Mouse (Mus musculus): ENCODE data around the gene Lgalsl.

Lgalsl gene

DNA sequence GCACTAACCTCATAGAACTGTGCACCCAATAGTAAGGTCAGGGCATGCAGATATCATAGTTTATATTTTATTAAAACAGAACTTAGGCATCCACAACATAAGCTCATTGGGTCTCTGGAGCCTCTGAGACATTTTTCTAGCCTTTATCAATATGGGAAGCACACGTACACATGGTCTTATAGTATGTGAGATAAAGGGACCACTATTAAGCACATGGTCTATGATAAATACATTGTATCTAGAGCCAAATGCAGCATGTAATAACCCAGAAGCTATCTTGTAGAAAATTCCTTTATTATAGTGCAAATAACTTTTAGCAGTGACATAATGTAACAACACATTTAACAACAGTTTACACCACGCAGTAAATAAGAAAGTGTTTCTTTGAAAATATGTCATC, 7.6 kb downstream of the Lgalsl start:
- no peak for DNase-seq

DNA sequence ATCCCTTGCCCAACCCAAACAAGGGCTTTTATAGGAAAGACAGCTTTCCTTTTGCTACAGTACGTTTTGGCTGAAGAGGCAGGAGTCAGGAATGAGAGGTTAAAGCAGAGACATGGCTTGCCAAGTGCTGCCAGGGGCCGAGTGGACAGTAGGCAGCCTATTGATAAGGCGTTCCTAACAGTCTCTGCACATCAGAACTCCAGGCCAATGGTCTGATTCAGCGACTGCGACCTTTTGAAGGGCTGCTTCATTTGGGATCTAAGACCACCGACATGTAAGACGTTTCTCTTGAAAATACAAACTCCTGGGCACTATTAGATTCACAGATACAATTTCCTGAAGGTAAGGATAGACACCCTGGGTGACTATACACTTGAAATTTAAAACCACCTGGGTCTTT, 9.5 kb downstream of the Lgalsl start:
- no peak for DNase-seq

DNA sequence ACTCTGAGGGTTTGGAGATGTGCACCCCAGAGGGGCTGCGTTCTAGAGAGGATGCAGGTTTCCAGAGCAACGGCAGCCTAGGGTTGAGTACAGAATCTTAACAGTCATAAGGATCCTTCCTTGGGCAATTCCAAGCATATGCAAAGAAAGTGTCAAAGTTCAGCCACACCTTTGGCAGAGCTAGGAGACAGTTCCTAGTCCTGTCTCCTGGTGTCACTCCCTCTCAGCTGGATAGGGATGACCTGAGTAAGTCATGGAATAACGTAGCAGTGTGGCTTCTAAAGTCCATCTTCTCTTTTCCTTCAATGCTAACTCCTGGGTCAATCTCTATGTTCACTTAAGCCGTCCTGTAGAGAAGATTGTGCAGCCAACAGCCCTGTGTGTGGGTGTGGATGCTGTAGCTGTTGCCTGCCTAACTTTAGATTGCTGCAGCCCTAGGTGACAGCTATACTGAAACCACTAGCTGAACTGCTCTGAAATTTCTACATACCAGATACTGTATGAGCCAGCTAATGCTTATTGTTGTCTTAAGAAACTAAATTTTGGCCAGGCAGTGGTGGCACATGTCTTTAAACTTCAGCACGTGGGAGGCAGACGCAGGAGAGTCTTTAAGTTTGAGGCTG, 16.8 kb downstream of the Lgalsl start:
- DNase-seq: no peak

DNA sequence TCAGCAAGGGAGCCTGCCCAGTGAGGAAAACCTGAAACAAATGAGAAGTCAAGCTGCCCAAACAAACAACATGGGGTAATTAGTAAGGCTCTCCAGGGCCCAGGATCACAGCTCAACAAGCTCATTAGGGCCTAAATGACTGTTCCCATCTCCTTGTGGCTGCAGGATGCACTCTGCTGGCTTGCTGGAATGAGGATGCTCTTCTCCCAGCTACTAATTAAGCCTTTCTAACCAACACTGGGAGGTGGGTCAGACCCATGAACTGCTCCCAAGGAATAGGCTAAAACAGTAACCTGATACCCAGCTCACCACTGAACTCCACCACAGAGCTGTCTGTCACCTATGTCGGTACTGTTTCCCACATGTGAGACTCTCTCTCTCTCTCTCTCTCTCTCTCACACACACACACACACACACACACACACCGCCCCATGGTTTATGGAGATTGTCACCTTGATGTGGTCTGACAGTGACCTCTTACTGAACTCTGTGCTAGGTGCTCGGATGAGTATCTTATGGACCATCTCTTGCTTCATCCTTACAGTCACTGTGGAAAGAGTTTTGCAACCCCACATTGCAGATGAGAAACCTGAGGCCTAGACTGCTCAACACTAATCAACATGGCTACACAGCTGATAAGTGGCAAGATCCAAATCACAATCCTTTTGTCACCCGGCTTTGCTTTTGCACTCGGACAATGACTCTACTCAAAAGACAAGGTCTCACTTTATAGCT, 18.5 kb downstream of the Lgalsl start:
- no peak for DNase-seq

DNA sequence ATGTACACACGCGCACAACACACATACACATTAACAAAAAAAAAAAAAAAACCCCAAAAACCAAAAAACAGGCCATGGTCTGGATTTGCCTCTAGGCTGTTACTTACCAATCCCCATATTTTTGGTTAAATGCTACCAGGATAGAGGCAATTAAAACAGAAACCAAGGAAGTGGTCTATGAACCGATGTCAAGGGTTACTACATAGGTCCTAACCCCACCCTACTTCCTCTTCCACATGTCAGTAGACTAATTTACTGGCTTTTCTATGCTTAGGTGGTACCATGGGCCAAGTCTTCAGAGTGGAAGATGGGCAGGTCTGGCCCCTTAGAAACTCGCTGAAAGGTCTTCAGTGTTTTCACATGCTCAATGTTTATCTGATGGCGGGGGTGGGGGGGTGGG, 24.2 kb downstream of the Lgalsl start:
- no peak for DNase-seq

DNA sequence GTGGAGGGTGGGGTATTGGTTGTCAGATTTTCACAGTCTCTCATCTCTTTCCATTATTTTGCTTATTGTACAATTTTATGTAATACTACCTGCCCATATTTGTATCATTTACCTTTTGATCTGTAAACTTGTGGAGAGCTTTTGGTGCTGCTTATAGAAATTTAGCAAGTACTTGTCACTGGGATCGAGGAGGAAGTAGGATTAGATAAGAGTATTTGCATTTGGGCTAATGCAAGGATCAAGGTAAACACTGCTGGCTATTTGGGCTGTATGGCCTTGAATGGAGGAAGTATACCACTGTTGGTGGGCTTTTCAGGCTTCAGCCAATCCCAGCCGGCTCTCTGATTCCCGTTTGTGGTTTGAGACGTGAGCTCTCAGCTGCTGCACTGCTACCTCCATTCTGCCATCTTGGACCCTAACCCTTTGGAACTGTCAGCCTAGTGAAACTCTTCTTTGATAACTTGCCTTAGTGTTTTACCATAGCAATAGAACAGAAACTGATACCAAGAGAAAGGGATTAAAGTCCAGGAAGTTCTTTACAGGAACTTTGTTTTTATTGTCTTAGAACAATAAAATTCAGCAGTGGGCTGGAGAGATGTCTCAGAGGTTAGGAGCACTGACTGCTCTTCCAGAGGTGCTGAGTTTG, 25.1 kb downstream of the Lgalsl start:
- DNase-seq: no peak

DNA sequence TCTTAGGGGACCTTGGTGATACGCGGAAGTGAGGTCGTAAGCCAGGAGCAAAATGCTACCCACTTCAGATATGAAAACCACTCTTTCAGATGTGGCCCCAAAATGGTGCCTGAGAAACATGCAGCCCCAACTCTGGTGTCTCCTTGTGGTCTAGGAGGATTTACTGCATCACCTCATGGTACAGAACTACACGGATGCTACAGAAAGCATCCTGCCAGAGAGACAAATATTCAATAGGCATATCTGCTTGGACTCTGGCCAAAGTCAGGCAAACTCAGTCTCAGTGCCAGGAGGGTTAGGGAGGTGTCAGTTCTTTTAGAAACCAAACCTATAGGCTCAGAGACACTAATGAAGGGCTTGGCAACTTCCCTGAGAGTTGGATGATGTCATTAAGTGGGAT, 26.4 kb downstream of the Lgalsl start:
- DNase-seq: no peak

DNA sequence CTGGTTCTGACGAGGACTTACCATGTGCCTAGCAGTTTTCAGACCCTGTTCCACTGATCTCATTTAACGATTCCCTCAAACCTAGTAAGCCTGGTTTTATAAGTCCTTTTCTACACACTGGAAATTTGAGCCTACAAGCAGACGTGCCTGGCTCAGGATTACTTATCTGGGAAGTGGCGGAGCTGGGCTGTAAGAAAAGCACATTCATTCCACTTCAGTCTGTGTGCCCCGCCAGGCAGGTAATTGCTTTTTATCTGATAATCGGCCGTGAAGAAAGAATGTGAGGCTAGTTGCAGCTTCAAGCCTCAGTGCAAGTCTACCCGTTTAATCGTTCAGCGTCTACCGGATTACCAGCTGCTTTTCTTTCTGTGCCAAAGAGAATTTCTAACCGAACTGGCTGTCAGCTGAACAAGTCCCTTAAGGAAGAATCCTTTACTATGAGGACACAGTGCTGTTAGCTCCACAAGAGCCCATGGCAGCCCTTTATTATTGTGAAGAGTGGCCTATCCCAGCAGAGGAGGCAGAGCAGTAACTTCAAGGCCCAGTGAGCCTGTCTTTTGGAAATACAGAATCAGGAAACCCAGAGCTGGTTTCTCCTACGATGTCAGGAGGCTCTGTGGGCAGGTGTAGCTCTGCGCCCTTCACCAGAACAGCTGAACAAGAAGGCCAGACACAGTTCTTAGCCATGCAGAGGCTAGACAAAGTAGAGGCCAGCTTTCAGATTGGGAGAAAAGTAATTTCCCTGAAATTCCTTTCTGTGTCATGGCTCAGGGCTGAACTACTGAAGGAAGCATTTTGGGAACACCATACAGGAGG, 30.4 kb downstream of the Lgalsl start:
- DNase-seq: peak; percentile 60

DNA sequence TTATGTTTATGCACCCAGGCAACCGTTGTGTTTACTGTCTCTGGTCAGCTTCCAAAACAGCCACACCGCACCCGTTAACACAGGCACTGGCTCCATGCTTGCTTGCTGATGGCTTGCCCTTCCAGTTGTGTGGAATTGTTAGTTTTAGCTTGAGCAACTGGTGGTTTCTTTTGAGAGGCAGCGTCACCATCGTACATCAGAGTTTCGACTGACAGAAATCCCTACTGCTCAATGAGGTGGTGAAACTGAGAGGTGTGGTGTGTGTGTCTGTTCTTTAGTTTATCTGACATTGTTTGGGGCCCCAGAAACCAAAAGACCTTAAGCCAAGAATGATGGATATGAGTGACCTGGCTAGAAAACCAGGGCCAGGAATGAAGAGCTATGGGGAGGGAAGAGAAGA, 33.0 kb downstream of the Lgalsl start:
- no peak for DNase-seq

DNA sequence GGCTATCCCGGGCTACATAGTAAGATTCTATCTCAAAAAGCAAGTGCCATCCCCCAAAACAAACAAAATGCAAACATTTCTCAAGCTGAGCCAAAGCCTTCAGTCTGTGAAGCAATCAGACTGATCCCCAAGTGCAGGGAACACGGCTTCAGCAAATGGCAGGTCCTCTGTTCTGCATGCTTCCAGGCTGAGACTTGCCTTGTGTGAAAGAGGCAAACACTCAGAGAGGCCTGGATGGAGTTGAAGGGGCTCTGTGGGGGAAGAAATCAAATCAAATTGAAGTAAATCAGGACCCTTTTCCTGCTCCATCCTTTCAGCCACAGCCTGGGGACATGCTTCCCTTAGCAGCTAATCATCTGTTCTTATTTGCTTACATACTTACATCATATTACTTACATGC, 35.4 kb downstream of the Lgalsl start:
- DNase-seq: no peak

DNA sequence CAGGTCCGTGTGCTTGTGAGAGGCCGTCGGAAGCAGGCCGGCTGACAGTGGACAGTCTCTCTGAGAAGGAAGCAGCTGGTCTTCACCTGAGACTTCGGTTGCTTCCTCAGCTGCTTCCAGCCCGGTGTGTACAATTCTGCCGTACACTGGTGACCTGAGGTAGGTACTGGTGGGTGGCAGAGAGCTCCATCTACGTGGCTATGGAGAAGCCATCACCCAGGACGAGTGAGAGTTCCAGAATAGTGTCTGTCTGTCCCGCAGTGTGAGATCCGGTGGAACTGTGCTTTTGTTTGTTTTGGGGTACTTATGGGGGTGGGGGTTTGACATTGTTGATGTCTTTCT, 36.0 kb downstream of the Lgalsl start:
- DNase-seq: no peak

DNA sequence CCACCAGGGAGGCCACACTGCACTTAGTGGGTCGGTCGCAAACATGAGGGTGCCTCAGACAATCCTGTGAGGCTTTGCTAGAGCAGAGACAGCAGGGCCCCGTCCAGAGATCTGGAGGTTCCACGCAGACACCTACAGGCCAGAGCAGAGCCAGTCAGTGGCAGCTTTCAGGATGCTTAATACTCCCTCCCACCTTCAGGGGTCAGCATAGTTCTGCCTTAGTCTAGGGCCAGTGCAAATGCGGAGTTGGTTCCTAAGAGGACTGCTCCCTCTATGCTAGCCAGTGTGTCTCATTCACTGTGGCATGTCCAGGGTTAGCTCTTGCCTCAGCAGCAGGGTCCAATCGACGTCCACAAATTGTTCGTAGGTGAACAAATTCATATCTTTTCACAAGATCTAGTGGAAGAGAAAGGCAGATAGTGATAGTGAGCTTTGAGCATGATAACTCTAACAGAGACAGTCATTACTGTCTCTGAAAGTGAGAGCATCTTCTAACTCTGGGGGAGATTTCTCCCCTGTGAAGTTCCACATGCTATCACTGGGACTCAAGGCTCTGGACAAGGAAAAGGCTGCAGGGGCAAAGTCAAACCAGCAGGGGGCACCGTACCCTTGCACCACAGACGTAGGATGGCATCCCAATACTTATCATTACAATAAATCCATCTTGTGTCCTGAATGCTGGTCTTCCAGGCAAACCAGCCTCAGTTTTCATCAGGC, 36.5 kb downstream of the Lgalsl start:
- DNase-seq: peak; percentile 83

DNA sequence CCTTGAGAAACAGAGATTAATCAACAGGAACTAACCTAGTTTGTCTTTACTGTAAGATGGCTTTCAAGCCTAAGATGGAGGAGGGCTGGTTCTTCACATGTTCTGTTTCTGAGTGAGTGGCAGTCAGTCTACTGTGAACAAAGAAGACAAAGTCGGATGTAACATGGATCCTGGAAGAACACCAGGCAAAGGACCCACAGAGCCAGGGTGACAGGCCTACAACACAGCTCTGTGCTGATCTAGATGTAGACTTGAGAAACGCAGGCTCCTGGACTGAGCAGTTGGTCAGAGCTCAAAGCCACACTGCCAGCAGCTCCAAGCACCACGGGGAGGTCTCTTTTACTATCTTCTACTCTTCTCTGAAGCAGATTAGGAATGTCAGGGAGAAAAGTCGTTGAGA, 37.2 kb downstream of the Lgalsl start:
- no peak for DNase-seq

DNA sequence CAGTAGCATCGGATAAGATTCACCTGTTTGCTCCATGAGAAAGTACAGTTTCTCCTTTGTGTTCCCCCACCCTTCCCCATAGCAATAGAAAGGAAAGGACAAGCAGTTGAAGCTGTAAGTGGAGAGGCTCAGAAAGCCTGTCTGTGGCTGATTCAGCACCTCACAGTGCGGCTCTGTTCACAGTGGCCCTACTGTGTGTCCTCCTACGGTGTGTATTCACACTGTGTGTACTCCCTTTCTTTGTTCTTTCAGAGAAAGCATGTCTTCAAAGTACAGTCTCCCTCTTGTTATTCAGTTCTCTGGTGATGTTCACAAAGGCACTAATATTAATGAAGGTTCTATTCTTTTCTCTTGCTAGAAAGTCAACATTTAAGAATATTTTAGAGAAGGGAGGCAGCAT, 38.2 kb downstream of the Lgalsl start:
- DNase-seq: no peak

DNA sequence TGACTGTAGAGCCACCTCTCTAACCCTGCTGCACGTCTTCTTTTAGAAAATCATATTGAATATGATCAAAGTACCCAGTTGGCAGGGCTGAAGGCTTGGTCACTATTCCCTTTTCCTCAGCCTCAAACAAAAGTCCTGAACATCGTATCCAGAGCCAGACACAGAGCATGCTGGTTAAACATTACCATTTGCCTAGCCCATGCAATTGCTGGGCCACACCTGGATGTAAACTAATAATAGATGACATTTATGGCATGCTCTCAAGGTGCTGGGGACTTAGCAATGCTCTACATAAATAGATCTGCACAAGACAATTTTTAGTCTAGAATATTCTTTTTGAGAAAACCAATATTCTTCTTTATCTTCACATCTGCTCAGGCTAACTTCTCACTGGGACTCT, 39.5 kb downstream of the Lgalsl start:
- DNase-seq: no peak

DNA sequence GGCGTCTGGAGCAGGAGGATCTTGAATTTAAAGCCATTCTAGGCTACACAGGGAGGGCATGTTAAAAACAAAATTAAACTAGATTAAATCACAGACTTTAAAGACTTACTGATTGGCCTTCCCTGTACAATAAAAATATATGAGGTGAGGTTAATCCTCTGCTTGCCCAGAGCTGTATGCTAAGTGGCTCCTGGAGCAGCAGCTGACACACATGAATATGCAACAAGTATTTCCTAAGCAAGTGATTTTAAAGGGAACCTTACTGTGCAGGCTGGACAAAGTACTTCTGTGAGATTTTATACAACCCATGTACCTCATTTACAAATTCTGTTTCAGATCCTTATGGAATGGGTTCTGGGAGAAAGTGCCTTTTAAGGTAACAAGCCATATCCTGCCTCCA, 41.8 kb downstream of the Lgalsl start:
- no peak for DNase-seq

DNA sequence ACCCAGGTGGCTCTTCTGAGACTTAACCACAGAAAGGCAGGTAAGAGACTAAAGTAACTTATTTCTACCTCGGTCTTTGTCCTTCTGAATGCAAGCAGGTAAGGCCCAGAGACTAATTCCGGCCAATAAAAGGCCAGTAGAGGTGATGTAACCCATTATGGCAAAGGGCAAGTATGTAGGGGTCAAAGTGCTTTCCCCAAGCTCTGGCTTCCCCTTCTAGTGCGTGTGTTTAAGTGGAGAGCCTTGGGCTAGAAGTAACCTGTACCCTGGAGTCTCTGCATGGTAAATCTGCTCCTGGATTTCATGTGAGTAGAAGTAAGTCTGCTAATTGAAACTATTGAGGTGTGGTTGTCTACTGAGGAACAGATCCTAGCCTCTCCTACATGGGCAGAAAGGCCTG, 42.8 kb downstream of the Lgalsl start:
- no peak for DNase-seq

DNA sequence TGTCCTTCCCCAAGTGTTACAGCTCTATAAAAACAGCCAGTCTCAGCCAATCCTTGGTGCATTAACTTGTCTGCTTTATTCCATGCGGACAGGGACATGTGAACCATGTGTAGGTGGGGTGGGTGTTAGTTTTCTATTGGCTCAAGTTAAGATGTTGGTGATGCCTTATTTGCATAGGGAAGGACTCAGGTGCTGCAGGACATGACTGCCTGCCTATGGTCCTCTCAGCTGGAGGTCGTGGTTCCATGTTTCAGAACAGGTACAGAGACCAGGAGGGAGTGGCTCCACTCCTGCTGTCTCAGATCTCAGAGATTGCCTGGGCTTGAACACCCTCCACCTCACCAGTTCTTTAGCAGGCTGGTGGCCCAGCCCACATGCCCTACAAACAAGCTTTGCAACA, 44.7 kb downstream of the Lgalsl start:
- DNase-seq: no peak

DNA sequence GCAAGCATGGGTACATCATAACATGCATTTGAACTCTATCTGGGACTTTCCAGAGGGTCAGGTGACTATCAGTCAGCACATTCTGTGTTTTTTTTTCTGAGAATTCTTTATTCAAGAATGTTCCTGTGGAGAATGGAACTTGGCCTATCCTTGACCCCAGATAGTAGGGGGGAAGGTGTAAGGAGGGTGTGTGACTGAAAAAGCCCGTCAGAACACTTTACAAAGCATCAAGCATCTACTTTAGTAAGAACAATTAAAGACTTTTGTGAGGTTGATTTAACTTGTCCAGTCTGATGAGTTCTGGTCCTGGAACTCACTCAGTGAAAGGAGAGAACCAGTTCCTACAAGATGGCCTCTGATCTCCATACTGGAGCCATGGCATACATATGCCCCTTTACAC, 45.7 kb downstream of the Lgalsl start:
- no peak for DNase-seq

DNA sequence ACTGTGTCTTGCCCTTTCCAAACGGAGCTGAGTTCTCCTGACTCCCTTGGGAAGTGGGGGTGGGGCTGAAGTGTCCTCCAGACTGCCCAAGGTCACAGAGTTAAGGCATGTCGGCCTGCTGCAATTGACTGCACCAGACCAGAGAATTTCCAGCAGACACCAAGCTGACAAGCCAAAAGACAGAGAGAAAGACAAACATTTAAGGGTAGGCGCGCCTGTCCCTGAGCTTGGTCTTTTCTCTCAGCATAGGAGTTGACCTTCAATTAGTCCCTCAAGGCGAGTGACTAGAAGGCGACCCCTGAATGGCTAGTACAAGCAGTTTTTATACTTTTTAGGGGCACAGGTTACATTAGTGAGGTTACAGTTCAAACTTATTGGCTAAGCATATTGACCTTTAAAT, 46.1 kb downstream of the Lgalsl start:
- DNase-seq: no peak

DNA sequence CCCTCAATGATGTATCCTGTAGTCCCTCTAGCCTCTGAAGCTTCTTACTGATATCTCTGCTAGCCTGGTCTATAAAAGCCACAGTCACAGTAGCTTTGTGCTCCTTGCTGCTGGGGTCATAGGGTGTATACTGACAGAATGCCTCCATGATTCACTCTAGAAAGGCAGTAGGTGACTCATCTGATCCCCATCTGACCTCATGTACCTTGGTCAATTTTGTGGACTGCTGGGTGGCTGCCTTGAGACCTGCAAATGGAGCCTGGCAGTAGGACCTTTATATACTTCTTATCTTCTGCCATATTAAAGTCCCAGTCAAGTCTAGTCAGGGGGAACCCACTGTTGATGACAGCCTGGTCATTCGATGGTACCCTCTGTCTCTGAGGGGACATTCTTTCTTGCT, 47.4 kb downstream of the Lgalsl start:
- no peak for DNase-seq

DNA sequence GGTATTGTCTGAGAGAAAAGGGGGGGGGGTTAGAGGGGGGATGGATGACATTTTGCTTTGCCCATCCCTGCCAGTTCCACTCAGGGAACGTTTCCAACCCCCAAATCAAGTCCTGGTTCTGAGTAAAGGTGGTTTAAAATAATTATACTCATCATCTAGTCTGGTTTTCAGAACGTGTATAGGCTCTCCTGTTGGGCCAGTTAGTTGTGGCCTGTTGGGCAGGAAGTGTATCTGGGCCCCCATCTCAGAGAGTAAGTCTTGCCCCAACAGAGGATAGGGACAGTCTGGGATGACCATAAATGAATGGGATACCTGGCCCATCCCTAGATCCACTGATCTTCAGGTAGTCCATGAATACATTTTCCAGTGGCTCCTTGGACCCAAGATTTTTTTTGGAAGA, 48.2 kb downstream of the Lgalsl start:
- no peak for DNase-seq

DNA sequence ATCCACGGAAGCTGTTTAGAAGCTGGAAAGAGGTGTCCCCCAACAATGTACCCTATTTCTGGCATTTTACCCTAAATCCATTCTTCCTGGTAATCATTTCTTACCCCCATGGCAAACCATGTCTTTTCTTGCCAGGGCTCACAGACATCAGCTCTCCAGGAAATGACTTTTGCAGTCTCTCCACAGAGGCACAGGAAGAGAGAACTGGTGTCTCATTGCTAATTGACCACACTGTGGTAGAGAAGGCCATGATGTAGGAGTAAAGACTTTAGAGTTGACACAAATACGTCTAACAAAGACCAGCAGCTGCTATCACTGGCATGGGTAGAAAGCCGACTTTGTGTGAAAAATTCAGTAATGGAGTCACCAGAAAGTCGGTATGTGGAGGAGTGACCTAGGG, 50.5 kb downstream of the Lgalsl start:
- no peak for DNase-seq
